Mouse (Mus musculus): ENCODE measurements around the gene Emilin3. TPM values are rescaled to one million over a fixed set of nuclear protein-coding genes. Genes with fewer than 3 reads are reported as not detected.
A peak's percentile ranks its signal among the peaks of the same experiment; 100 is the strongest.

Emilin3 gene
- polyA plus RNA-seq, 1 experiment, result not detected

GRCm38 (mm10) chr2:160883912-160884311, 28.2 kb downstream of the Emilin3 start:
- peaks cover 16% of the 10 kb centered on the region for H3K4me1 ChIP-seq (ENCODE audit: control insufficient read depth)
- no peak overlapping the region for H3K4me3 ChIP-seq (replicated peaks)
- H3K9me3 ChIP-seq (ENCODE audit: control insufficient read depth, low read length), result no peaks in the 10 kb centered on the region
- no peak for TF ChIP-seq GATA1 (IDR thresholded peaks at IDR 0.05; ENCODE audit: low read length)
- no peak for TF ChIP-seq TAL1 (IDR thresholded peaks at IDR 0.05; ENCODE audit: low read length)
- peaks cover 12% of the 10 kb centered on the region for H3K27me3 ChIP-seq (ENCODE audit: control insufficient read depth)
- H3K36me3 ChIP-seq (ENCODE audit: control insufficient read depth), result no peaks in the 10 kb centered on the region

GRCm38 (mm10) chr2:160882436-160882835, 29.7 kb downstream of the Emilin3 start:
- H3K27me3 ChIP-seq (ENCODE audit: control insufficient read depth), result no peaks in the 10 kb centered on the region
- no peaks in the 10 kb centered on the region for H3K9me3 ChIP-seq (ENCODE audit: control insufficient read depth, low read length)
- H3K4me3 ChIP-seq (replicated peaks), result no peak overlapping the region
- TF ChIP-seq GATA1 (IDR thresholded peaks at IDR 0.05; ENCODE audit: low read length) (no peak), TAL1 (IDR thresholded peaks at IDR 0.05; ENCODE audit: low read length) (no peak)
- H3K36me3 ChIP-seq (ENCODE audit: control insufficient read depth), result no peaks in the 10 kb centered on the region
- peaks cover 5% of the 10 kb centered on the region for H3K4me1 ChIP-seq (ENCODE audit: control insufficient read depth)

DNA sequence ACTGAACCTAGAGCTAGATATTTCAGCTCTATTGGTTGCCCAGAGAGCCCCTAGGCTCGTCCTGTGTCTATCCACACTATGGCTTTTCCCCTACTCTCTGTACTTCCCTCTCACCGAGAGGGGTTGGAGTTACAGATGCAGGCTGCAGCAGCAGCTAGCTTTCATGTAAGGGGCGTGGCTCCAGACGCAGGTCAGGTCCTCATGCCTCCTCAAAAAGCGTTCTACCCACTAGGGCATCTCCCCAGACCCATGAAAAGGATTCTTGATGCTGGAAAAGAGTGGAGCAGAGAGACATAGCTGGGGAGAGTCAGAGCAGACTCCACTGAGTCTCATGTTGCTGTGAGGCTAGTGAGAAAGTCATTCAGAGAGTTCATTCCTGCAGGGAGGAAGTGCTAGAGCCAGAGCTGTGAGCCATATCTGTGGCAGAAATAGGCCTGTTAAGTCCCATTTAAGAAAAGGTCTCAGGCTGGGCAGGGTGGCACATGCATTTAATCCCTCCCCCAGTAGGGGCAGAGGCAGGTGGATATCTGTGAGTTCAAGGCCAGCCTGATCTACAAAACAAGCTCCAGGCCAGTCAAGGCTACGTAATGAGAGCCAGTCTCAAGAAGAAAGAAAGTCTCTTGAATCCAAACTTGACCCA, 30.5 kb downstream of the Emilin3 start:
- no peak overlapping the region for H3K4me3 ChIP-seq (replicated peaks)
- TF ChIP-seq TAL1 (IDR thresholded peaks at IDR 0.05; ENCODE audit: low read length) (no peak), GATA1 (IDR thresholded peaks at IDR 0.05; ENCODE audit: low read length) (no peak)
- H3K9me3 ChIP-seq (ENCODE audit: control insufficient read depth, low read length), result no peaks in the 10 kb centered on the region

DNA sequence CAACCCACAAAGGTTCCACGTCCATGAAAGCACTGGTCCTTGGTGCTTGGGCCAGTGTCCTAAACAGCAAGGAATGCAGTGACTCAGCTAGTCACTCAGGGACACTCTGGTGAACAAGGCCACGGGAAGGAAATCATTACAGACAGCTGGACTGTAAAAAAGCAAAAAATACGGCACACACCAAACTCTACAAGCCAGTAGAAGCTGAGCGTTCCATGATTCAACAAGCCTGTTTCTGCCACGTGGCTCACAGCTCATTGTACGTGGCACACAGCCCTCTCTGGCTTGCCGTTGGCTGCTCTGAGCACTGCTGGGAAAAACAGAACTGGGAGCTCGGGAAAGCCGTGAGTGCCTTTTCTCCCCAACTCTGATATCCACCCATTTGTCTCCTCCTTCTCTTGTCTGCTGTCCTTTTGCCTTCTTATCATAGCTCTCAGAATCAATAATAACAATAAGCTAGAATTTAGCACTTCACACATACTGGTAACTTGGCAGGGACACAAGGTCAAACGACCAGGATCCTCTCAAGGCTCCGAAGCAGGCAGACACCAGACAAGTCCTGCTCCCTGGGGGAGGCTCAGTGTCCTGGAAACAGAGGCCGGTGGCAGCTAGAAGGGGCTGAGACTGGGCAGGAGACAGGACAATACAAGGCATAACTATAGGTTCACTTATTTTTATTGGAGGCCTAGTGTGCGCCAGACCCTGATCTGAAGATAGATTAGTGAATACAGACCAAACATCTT, 31.5 kb downstream of the Emilin3 start, which contains the start of gene Lpin3:
Gene Lpin3 (plus strand): TSS at position 218 of the 743 bp plus-strand sequence.
- no peaks in the 10 kb centered on the region for H3K4me1 ChIP-seq (ENCODE audit: control insufficient read depth)
- H3K9me3 ChIP-seq (ENCODE audit: control insufficient read depth, low read length), result peaks cover 4% of the 10 kb centered on the region
- H3K27me3 ChIP-seq (ENCODE audit: control insufficient read depth), result no peaks in the 10 kb centered on the region
- no peak within 1 kb of the TSS for H3K4me3 ChIP-seq (replicated peaks)
- H3K36me3 ChIP-seq (ENCODE audit: control insufficient read depth), result no peaks in the 10 kb centered on the region
- TF ChIP-seq TAL1 (IDR thresholded peaks at IDR 0.05; ENCODE audit: low read length) (no peak), GATA1 (IDR thresholded peaks at IDR 0.05; ENCODE audit: low read length) (no peak)

More for the DNA sequence above, 30.5 kb downstream of the Emilin3 start:
- H3K36me3 ChIP-seq (ENCODE audit: control insufficient read depth), result no peaks in the 10 kb centered on the region
- no peaks in the 10 kb centered on the region for H3K27me3 ChIP-seq (ENCODE audit: control insufficient read depth)
- H3K4me1 ChIP-seq (ENCODE audit: control insufficient read depth), result no peaks in the 10 kb centered on the region

GRCm38 (mm10) chr2:160876115-160876514, 36.0 kb downstream of the Emilin3 start:
- no peak for TF ChIP-seq TAL1 (IDR thresholded peaks at IDR 0.05; ENCODE audit: low read length)
- TF ChIP-seq GATA1 (IDR thresholded peaks at IDR 0.05; ENCODE audit: low read length), result no peak
- Histone ChIP-seq H3K4me3 (replicated peaks) (no peak overlapping the region), H3K27me3 (ENCODE audit: control insufficient read depth) (no peaks in the 10 kb centered on the region), H3K9me3 (ENCODE audit: control insufficient read depth, low read length) (peaks cover 4% of the 10 kb centered on the region), H3K4me1 (ENCODE audit: control insufficient read depth) (peaks cover 20% of the 10 kb centered on the region), H3K36me3 (ENCODE audit: control insufficient read depth) (no peaks in the 10 kb centered on the region)

- Histone ChIP-seq H3K4me3 (replicated peaks) (no peak overlapping the region), H3K27me3 (ENCODE audit: control insufficient read depth) (no peaks in the 10 kb centered on the region), H3K4me1 (ENCODE audit: control insufficient read depth) (peaks cover 20% of the 10 kb centered on the region), H3K9me3 (ENCODE audit: control insufficient read depth, low read length) (peaks cover 4% of the 10 kb centered on the region), H3K36me3 (ENCODE audit: control insufficient read depth) (no peaks in the 10 kb centered on the region)
- no peak for TF ChIP-seq GATA1 (IDR thresholded peaks at IDR 0.05; ENCODE audit: low read length)
- TF ChIP-seq TAL1 (IDR thresholded peaks at IDR 0.05; ENCODE audit: low read length), result no peak
These were observed 37.8 kb downstream of the Emilin3 start for GRCm38 (mm10) chr2:160874231-160874877.

GRCm38 (mm10) chr2:160872890-160873382, 39.2 kb downstream of the Emilin3 start, which contains the start of gene Zhx3:
Zhx3 (minus strand) TSS chr2:160872998.
- Histone ChIP-seq H3K4me3 (replicated peaks) (peak within 1 kb of the TSS; percentile 80), H3K9me3 (ENCODE audit: control insufficient read depth, low read length) (peaks cover 4% of the 10 kb centered on the region), H3K4me1 (ENCODE audit: control insufficient read depth) (peaks cover 20% of the 10 kb centered on the region), H3K27me3 (ENCODE audit: control insufficient read depth) (no peaks in the 10 kb centered on the region), H3K36me3 (ENCODE audit: control insufficient read depth) (no peaks in the 10 kb centered on the region)
- TF ChIP-seq GATA1 (IDR thresholded peaks at IDR 0.05; ENCODE audit: low read length), result no peak
- no peak for TF ChIP-seq TAL1 (IDR thresholded peaks at IDR 0.05; ENCODE audit: low read length)

- H3K4me1 ChIP-seq (ENCODE audit: control insufficient read depth), result peaks cover 20% of the 10 kb centered on the region
- no peak for TF ChIP-seq TAL1 (IDR thresholded peaks at IDR 0.05; ENCODE audit: low read length)
- no peak for TF ChIP-seq GATA1 (IDR thresholded peaks at IDR 0.05; ENCODE audit: low read length)
- no peaks in the 10 kb centered on the region for H3K27me3 ChIP-seq (ENCODE audit: control insufficient read depth)
- H3K36me3 ChIP-seq (ENCODE audit: control insufficient read depth), result no peaks in the 10 kb centered on the region
- H3K9me3 ChIP-seq (ENCODE audit: control insufficient read depth, low read length), result peaks cover 4% of the 10 kb centered on the region
- peak overlapping the region; percentile 80 for H3K4me3 ChIP-seq (replicated peaks)
These were observed 39.7 kb downstream of the Emilin3 start for GRCm38 (mm10) chr2:160872395-160872794.

DNA sequence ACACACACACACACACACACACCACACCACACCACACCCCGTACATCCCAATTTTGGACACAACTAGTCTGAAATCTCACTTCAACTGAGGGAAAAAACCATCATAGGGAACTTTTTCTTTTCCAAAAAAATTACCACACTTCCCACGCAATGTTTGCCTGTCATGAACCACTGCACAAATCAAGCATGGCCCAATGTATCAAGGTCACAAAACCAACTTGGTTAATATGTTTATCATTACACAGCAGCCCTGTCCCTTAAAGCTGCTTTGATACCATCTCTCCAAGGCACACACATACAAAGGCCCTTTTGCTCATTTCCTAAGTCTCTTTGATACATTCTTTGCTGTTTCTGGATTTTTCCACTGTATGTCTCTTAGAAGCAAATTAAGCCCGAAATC, 40.8 kb downstream of the Emilin3 start:
- peaks cover 4% of the 10 kb centered on the region for H3K9me3 ChIP-seq (ENCODE audit: control insufficient read depth, low read length)
- no peaks in the 10 kb centered on the region for H3K36me3 ChIP-seq (ENCODE audit: control insufficient read depth)
- peaks cover 20% of the 10 kb centered on the region for H3K4me1 ChIP-seq (ENCODE audit: control insufficient read depth)
- no peak for TF ChIP-seq GATA1 (IDR thresholded peaks at IDR 0.05; ENCODE audit: low read length)
- TF ChIP-seq TAL1 (IDR thresholded peaks at IDR 0.05; ENCODE audit: low read length), result no peak
- no peaks in the 10 kb centered on the region for H3K27me3 ChIP-seq (ENCODE audit: control insufficient read depth)
- H3K4me3 ChIP-seq (replicated peaks), result no peak overlapping the region
